Mouse (Mus musculus): ENCODE measurements around the gene Wnt8b. TPM values are rescaled to one million over a fixed set of nuclear protein-coding genes. Genes with fewer than 3 reads are reported as not detected.

Wnt8b gene
- polyA plus RNA-seq, 1 experiment: not detected

GRCm38 (mm10) chr19:44510534-44511175 lies 17.4 kb downstream of the Wnt8b start:
- peaks cover 11% of the 10 kb centered on the region for H3K4me1 ChIP-seq (ENCODE audit: control insufficient read depth, insufficient read depth, insufficient read length)
- H3K27ac ChIP-seq (ENCODE audit: insufficient read depth, low read length): no peak overlapping the region
- H3K4me3 ChIP-seq (ENCODE audit: extremely low read depth, insufficient read depth, insufficient read length): no peak overlapping the region
- TF ChIP-seq POLR2A (IDR thresholded peaks at IDR 0.05; ENCODE audit: low read depth, low read length) (no peak), CTCF (IDR thresholded peaks at IDR 0.05; ENCODE audit: extremely low read depth, insufficient read depth, insufficient read length, insufficient replicate concordance) (no peak)
- peak in 1 of 2 experiments; percentile 22 for DNase-seq (ENCODE audit: low read depth in 1 of 2, low spot score in 2 of 2)
- WGBS: 8% methylated on average over 12 of the region's 12 CpGs
- H3K36me3 ChIP-seq (ENCODE audit: control insufficient read depth, insufficient read depth, low read length): no peaks in the 10 kb centered on the region
- H3K27me3 ChIP-seq (ENCODE audit: control insufficient read depth, insufficient read depth, low read length): peaks cover 14% of the 10 kb centered on the region

DNA sequence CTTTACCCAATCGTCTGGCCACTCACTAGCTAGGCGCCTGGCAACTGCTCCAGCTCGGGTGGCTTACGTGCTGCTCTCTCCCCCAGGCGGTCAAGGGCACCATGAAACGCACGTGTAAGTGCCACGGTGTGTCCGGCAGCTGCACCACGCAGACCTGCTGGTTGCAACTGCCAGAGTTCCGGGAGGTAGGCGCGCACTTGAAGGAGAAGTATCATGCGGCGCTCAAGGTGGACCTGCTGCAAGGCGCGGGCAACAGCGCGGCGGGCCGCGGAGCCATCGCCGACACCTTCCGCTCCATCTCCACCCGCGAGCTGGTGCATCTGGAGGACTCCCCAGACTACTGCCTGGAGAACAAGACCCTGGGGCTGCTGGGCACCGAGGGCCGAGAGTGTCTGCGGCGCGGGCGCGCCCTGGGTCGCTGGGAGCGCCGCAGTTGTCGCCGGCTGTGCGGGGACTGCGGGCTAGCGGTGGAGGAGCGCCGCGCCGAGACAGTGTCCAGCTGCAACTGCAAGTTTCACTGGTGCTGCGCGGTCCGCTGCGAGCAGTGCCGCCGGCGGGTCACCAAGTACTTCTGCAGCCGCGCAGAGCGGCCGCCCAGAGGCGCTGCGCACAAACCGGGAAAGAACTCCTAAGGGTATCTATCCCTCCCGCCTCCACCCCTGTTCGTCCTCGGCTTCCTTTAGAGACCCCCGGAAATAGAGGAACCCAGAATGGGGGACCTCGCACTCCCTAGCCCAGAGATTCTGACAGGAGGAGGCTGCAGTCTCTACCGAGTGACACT lies 18.4 kb downstream of the Wnt8b start:
- Histone ChIP-seq H3K27me3 (ENCODE audit: control insufficient read depth, insufficient read depth, low read length) (peaks cover 14% of the 10 kb centered on the region), H3K4me3 (ENCODE audit: extremely low read depth, insufficient read depth, insufficient read length) (peak overlapping the region; percentile 18; the same call in 1 of the 2 replicates), H3K27ac (ENCODE audit: insufficient read depth, low read length) (no peak overlapping the region), H3K36me3 (ENCODE audit: control insufficient read depth, insufficient read depth, low read length) (no peaks in the 10 kb centered on the region), H3K4me1 (ENCODE audit: control insufficient read depth, insufficient read depth, insufficient read length) (peaks cover 11% of the 10 kb centered on the region)
- TF ChIP-seq CTCF (IDR thresholded peaks at IDR 0.05; ENCODE audit: extremely low read depth, insufficient read depth, insufficient read length, insufficient replicate concordance): no peak
- 2% methylated on average over 60 of the region's 66 CpGs for WGBS
- DNase-seq (ENCODE audit: low read depth in 1 of 2, low spot score in 2 of 2): no peak

GRCm38 (mm10) chr19:44512601-44513000 lies 19.3 kb downstream of the Wnt8b start:
- H3K4me3 ChIP-seq (ENCODE audit: extremely low read depth, insufficient read depth, insufficient read length): no peak overlapping the region
- DNase-seq (ENCODE audit: low read depth in 1 of 2, low spot score in 2 of 2): no peak
- WGBS: 41% methylated on average over 5 of the region's 5 CpGs
- H3K4me1 ChIP-seq (ENCODE audit: control insufficient read depth, insufficient read depth, insufficient read length): peaks cover 11% of the 10 kb centered on the region
- peaks cover 14% of the 10 kb centered on the region for H3K27me3 ChIP-seq (ENCODE audit: control insufficient read depth, insufficient read depth, low read length)
- no peaks in the 10 kb centered on the region for H3K36me3 ChIP-seq (ENCODE audit: control insufficient read depth, insufficient read depth, low read length)
- TF ChIP-seq CTCF (IDR thresholded peaks at IDR 0.05; ENCODE audit: extremely low read depth, insufficient read depth, insufficient read length, insufficient replicate concordance): no peak
- no peak for TF ChIP-seq POLR2A (IDR thresholded peaks at IDR 0.05; ENCODE audit: low read depth, low read length)
- H3K27ac ChIP-seq (ENCODE audit: insufficient read depth, low read length): no peak overlapping the region

DNA sequence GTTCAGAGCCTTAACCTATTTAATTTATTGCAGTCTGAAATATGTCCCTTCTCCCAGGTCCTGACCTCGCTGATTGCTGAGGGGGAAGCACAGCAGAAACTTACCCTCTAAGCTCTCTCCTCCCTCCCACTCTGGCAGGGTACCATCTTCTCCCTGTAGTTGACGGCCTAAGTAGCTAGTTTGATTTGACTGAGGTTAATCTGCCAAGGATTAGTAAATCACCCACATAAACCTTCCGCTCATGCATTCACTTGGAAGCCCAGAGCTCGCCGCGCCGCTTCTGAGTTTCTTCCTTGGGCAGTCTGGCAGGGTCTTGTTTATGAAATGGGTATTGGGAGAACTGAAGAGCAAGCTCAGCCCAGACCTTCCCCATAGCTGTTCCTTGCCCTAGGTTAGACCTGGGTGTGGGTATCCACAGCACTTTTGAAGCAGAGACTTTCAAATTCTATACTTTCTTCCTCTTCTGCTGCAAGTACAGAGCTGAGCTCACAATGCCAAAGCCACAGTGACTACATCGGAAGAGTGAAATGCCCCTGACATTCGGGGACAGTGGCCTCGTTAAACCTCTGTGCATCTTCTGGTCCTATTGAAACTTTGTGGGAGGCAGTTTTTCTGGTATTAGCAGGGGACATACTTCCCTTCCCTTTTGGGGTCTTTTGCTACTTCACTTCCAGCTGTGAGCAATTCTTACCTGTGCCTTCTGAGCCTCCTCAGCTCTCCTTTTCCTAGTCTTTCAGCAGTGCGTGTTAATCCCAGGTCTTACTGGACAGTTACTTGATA lies 20.0 kb downstream of the Wnt8b start:
- no peak overlapping the region for H3K4me3 ChIP-seq (ENCODE audit: extremely low read depth, insufficient read depth, insufficient read length)
- peaks cover 11% of the 10 kb centered on the region for H3K4me1 ChIP-seq (ENCODE audit: control insufficient read depth, insufficient read depth, insufficient read length)
- TF ChIP-seq CTCF (IDR thresholded peaks at IDR 0.05; ENCODE audit: extremely low read depth, insufficient read depth, insufficient read length, insufficient replicate concordance) (no peak), POLR2A (IDR thresholded peaks at IDR 0.05; ENCODE audit: low read depth, low read length) (no peak)
- H3K27me3 ChIP-seq (ENCODE audit: control insufficient read depth, insufficient read depth, low read length): peaks cover 14% of the 10 kb centered on the region
- no peak overlapping the region for H3K27ac ChIP-seq (ENCODE audit: insufficient read depth, low read length)
- no peak for DNase-seq (ENCODE audit: low read depth in 1 of 2, low spot score in 2 of 2)
- WGBS: 34% methylated on average over 11 of the region's 11 CpGs
- H3K36me3 ChIP-seq (ENCODE audit: control insufficient read depth, insufficient read depth, low read length): no peaks in the 10 kb centered on the region

- DNase-seq (ENCODE audit: low read depth in 1 of 2, low spot score in 2 of 2): no peak
- H3K36me3 ChIP-seq (ENCODE audit: control insufficient read depth, insufficient read depth, low read length): no peaks in the 10 kb centered on the region
- peaks cover 11% of the 10 kb centered on the region for H3K4me1 ChIP-seq (ENCODE audit: control insufficient read depth, insufficient read depth, insufficient read length)
- H3K27ac ChIP-seq (ENCODE audit: insufficient read depth, low read length): no peak overlapping the region
- WGBS: 46% methylated on average over 7 of the region's 7 CpGs
- TF ChIP-seq CTCF (IDR thresholded peaks at IDR 0.05; ENCODE audit: extremely low read depth, insufficient read depth, insufficient read length, insufficient replicate concordance) (no peak), POLR2A (IDR thresholded peaks at IDR 0.05; ENCODE audit: low read depth, low read length) (no peak)
- peaks cover 14% of the 10 kb centered on the region for H3K27me3 ChIP-seq (ENCODE audit: control insufficient read depth, insufficient read depth, low read length)
- no peak overlapping the region for H3K4me3 ChIP-seq (ENCODE audit: extremely low read depth, insufficient read depth, insufficient read length)
Measured at GRCm38 (mm10) chr19:44513921-44514482, 20.7 kb downstream of the Wnt8b start.

DNA sequence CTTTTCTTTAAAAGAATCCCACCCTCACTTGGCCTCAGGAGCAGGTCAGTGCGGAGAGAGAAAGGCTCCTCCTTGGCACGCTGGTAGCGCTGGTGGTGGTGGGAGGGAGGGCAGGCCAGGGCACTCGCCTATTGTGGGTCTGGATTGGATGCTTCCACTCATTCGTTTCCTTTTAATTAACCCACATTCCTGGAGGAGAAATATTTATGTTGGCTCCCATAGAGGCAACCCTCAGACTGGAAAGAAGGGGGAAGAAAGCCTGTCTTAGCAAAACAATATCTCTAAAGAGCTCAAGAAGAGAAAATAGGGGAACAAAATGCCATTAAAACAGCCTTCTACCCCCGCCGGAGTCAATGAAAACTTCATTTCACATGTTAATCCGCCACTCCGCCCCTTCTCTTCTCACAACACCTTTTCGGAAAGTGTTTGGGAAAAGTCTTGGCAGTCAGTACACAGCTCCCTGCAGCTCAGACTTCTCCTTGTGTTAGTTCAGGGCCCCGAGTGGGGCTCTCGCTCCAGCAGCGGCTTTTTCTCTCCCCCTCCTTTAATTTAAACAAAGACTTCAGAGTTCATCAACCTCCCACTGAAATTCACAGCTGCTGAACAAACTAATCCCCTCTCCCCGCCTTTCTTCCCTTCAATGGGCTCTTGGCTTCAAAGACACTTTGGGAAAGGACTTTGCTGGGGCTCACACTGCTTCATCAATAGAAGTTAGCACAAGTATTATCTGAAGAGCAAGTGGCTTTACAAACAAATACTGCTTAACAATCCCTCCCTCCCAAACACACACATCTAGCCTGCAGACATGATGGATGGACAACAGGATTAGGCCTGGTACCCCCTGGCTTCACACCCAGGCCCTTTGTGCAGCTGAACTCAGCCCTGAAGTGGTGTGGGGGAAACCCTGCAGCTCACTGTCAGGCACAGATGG lies 21.5 kb downstream of the Wnt8b start:
- no peak overlapping the region for H3K27ac ChIP-seq (ENCODE audit: insufficient read depth, low read length)
- no peaks in the 10 kb centered on the region for H3K36me3 ChIP-seq (ENCODE audit: control insufficient read depth, insufficient read depth, low read length)
- WGBS: 82% methylated on average over 14 of the region's 14 CpGs
- H3K4me1 ChIP-seq (ENCODE audit: control insufficient read depth, insufficient read depth, insufficient read length): peaks cover 11% of the 10 kb centered on the region
- TF ChIP-seq POLR2A (IDR thresholded peaks at IDR 0.05; ENCODE audit: low read depth, low read length) (no peak), CTCF (IDR thresholded peaks at IDR 0.05; ENCODE audit: extremely low read depth, insufficient read depth, insufficient read length, insufficient replicate concordance) (no peak)
- no peak overlapping the region for H3K4me3 ChIP-seq (ENCODE audit: extremely low read depth, insufficient read depth, insufficient read length)
- peaks cover 14% of the 10 kb centered on the region for H3K27me3 ChIP-seq (ENCODE audit: control insufficient read depth, insufficient read depth, low read length)
- DNase-seq (ENCODE audit: low read depth in 1 of 2, low spot score in 2 of 2): no peak
